Mouse (Mus musculus): Measurements from ENCODE around the gene Rcc2. TPM values are rescaled to one million over a fixed set of nuclear protein-coding genes. Genes with fewer than 3 reads are reported as not detected.

Rcc2 gene
- polyA plus RNA-seq, 1 experiment from 2014 or later, result 10.7 TPM

DNA sequence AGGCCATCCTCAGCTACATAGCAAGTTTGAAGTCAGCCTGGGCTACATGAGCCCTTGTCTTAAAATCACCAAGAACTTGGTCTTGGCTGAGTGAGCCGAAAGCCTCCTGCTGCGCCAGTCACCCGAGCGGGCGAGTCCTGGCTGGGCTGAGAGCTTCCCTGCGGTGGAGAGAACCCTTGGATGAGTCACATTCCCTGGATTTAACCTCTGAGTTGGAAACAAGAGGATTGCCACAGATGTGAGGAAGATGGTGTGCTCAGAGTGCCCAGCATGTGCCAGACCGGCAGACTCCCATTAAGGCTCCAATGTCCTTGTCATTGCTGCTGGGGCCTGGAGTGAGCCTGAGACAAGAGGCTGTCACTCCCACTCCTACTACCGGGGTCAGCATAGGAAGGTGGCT, 32.5 kb upstream of the Rcc2 start:
- WGBS, result 75% methylated on average over 8 of the region's 8 CpGs
- Histone ChIP-seq H3K4me3 (no peak overlapping the region), H3K9me3 (no peaks in the 10 kb centered on the region), H3K4me2 (no peak overlapping the region), H3K27ac (replicated peaks) (no peak overlapping the region), H3K36me3 (no peaks in the 10 kb centered on the region), H3K4me1 (peaks cover 9% of the 10 kb centered on the region), H3K9ac (no peak overlapping the region), H3K27me3 (replicated peaks) (no peaks in the 10 kb centered on the region)
- ATAC-seq (ENCODE audit: extremely low read depth, insufficient number of reproducible peaks, low FRiP score, low TSS enrichment), result no peak

- WGBS, result 53% methylated on average over 12 of the region's 12 CpGs
- ATAC-seq (ENCODE audit: extremely low read depth, insufficient number of reproducible peaks, low FRiP score, low TSS enrichment), result no peak
- H3K4me1 ChIP-seq, result peaks cover 6% of the 10 kb centered on the region; the same call in 1 of the 2 replicates
- H3K9ac ChIP-seq, result no peak overlapping the region
- no peaks in the 10 kb centered on the region for H3K27me3 ChIP-seq (replicated peaks)
- no peak overlapping the region for H3K4me2 ChIP-seq
- H3K4me3 ChIP-seq, result no peak overlapping the region
- no peaks in the 10 kb centered on the region for H3K9me3 ChIP-seq
- H3K27ac ChIP-seq (replicated peaks), result no peak overlapping the region
- H3K36me3 ChIP-seq, result no peaks in the 10 kb centered on the region
Observed at GRCm38 (mm10) chr4:140673527-140674264, 26.6 kb upstream of the Rcc2 start.

GRCm38 (mm10) chr4:140674345-140674926, 25.9 kb upstream of the Rcc2 start:
- Histone ChIP-seq H3K27ac (replicated peaks) (no peak overlapping the region), H3K4me2 (no peak overlapping the region), H3K36me3 (no peaks in the 10 kb centered on the region), H3K4me1 (peaks cover 7% of the 10 kb centered on the region; the same call in 1 of the 2 replicates), H3K4me3 (no peak overlapping the region), H3K9ac (no peak overlapping the region), H3K27me3 (replicated peaks) (no peaks in the 10 kb centered on the region), H3K9me3 (no peaks in the 10 kb centered on the region)
- WGBS, result 28% methylated on average over 13 of the region's 13 CpGs
- ATAC-seq (ENCODE audit: extremely low read depth, insufficient number of reproducible peaks, low FRiP score, low TSS enrichment), result peak; percentile 37; the same call in 1 of the 2 replicates

DNA sequence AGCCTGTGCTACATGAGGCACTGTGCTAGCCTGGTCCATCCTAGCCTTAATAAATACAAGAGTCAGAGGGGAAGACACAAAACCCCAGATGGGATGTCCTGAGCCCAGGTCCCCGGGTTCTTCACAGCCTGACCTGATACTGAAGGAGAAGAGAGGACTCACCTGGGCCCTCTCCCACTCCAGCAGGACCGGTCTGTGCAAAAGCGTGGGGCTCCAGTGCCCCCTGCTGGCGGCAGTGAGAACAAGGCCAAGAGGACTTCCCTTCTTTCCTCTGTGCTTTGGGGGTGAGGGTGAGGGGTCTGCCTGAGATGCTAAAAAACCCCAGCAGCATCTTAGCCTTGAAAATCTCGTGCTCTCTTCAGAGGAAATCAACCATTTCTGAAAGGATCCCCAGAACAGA, 21.3 kb upstream of the Rcc2 start:
- Histone ChIP-seq H3K36me3 (no peaks in the 10 kb centered on the region), H3K9ac (no peak overlapping the region), H3K27ac (replicated peaks) (no peak overlapping the region), H3K4me1 (peaks cover 15% of the 10 kb centered on the region), H3K27me3 (replicated peaks) (no peaks in the 10 kb centered on the region), H3K4me2 (no peak overlapping the region), H3K4me3 (no peak overlapping the region), H3K9me3 (no peaks in the 10 kb centered on the region)
- ATAC-seq (ENCODE audit: extremely low read depth, insufficient number of reproducible peaks, low FRiP score, low TSS enrichment), result no peak
- WGBS, result 12% methylated on average over 5 of the region's 5 CpGs

- Histone ChIP-seq H3K9me3 (no peaks in the 10 kb centered on the region), H3K4me1 (peaks cover 23% of the 10 kb centered on the region), H3K4me2 (peak overlapping the region; percentile 37), H3K27me3 (replicated peaks) (no peaks in the 10 kb centered on the region), H3K27ac (replicated peaks) (no peak overlapping the region), H3K4me3 (0 out of 2 replicates have a peak overlapping the region, but pooled peaks have one; percentile 2), H3K9ac (peak overlapping the region; percentile 38; the same call in 1 of the 2 replicates), H3K36me3 (no peaks in the 10 kb centered on the region)
- no peak for ATAC-seq (ENCODE audit: extremely low read depth, insufficient number of reproducible peaks, low FRiP score, low TSS enrichment)
- WGBS, result 26% methylated on average over 18 of the region's 18 CpGs
Observed at GRCm38 (mm10) chr4:140679723-140680380, 20.5 kb upstream of the Rcc2 start.

- H3K4me3 ChIP-seq, result no peak overlapping the region
- no peak for ATAC-seq (ENCODE audit: extremely low read depth, insufficient number of reproducible peaks, low FRiP score, low TSS enrichment)
- H3K9me3 ChIP-seq, result no peaks in the 10 kb centered on the region
- 0 out of 2 replicates have a peak overlapping the region, but pooled peaks have one; percentile 4 for H3K27ac ChIP-seq (replicated peaks)
- H3K27me3 ChIP-seq (replicated peaks), result peaks cover 8% of the 10 kb centered on the region; the same call in 1 of the 2 replicates
- no peak overlapping the region for H3K9ac ChIP-seq
- no peaks in the 10 kb centered on the region for H3K36me3 ChIP-seq
- H3K4me2 ChIP-seq, result no peak overlapping the region
- peaks cover 27% of the 10 kb centered on the region for H3K4me1 ChIP-seq
- 40% methylated on average over 8 of the region's 8 CpGs for WGBS
Observed at GRCm38 (mm10) chr4:140680731-140681397, 19.5 kb upstream of the Rcc2 start.

- peaks cover 8% of the 10 kb centered on the region; the same call in 1 of the 2 replicates for H3K27me3 ChIP-seq (replicated peaks)
- peak overlapping the region; percentile 70; the same call in 1 of the 2 replicates for H3K9ac ChIP-seq
- no peaks in the 10 kb centered on the region for H3K9me3 ChIP-seq
- H3K4me1 ChIP-seq, result peaks cover 27% of the 10 kb centered on the region
- H3K4me2 ChIP-seq, result peak overlapping the region; percentile 65
- no peaks in the 10 kb centered on the region for H3K36me3 ChIP-seq
- no peak overlapping the region; the same call in 1 of the 2 replicates for H3K27ac ChIP-seq (replicated peaks)
- WGBS, result 34% methylated on average over 8 of the region's 8 CpGs
- no peak for ATAC-seq (ENCODE audit: extremely low read depth, insufficient number of reproducible peaks, low FRiP score, low TSS enrichment)
- peak overlapping the region; percentile 18; the same call in 1 of the 2 replicates for H3K4me3 ChIP-seq
Observed at GRCm38 (mm10) chr4:140683608-140684007, 16.7 kb upstream of the Rcc2 start.

- Histone ChIP-seq H3K36me3 (no peaks in the 10 kb centered on the region), H3K27ac (replicated peaks) (0 out of 2 replicates have a peak overlapping the region, but pooled peaks have one; percentile 25), H3K4me1 (peaks cover 27% of the 10 kb centered on the region), H3K9me3 (no peaks in the 10 kb centered on the region), H3K4me3 (peak overlapping the region; percentile 18), H3K27me3 (replicated peaks) (peaks cover 8% of the 10 kb centered on the region; the same call in 1 of the 2 replicates), H3K4me2 (peak overlapping the region; percentile 65), H3K9ac (peak overlapping the region; percentile 70)
- peak; percentile 34; the same call in 1 of the 2 replicates for ATAC-seq (ENCODE audit: extremely low read depth, insufficient number of reproducible peaks, low FRiP score, low TSS enrichment)
- WGBS, result 5% methylated on average over 16 of the region's 16 CpGs
Observed at GRCm38 (mm10) chr4:140684141-140684871, 16.0 kb upstream of the Rcc2 start.

DNA sequence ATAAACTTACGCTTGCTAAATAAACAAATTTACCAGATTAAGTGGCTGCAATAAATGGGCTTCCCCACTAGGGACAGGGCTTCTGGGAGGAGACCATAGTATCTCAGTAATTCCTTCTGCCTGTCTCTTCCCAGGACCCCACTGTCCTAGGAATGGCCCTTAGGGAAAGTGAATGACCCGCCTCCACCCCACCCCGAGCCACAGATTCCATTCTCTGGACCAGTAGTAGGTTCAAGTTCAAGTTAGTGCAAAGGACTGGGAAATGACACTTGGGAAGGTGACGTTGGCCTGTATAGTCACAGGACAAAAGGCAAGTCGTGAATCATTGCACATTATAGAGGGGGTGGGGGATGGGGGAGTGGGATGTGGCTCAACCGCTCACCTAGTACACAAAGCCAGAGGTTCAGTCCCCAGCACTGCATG, 15.4 kb upstream of the Rcc2 start:
- H3K9ac ChIP-seq, result peak overlapping the region; percentile 70

GRCm38 (mm10) chr4:140688044-140688825, 12.1 kb upstream of the Rcc2 start:
- 61% methylated on average over 12 of the region's 12 CpGs for WGBS

More for the DNA sequence above, 15.4 kb upstream of the Rcc2 start:
- no peaks in the 10 kb centered on the region for H3K36me3 ChIP-seq
- peaks cover 25% of the 10 kb centered on the region for H3K4me1 ChIP-seq
- H3K27ac ChIP-seq (replicated peaks), result 0 out of 2 replicates have a peak overlapping the region, but pooled peaks have one; percentile 25
- no peaks in the 10 kb centered on the region for H3K9me3 ChIP-seq
- peaks cover 8% of the 10 kb centered on the region; the same call in 1 of the 2 replicates for H3K27me3 ChIP-seq (replicated peaks)
- ATAC-seq (ENCODE audit: extremely low read depth, insufficient number of reproducible peaks, low FRiP score, low TSS enrichment), result no peak
- 42% methylated on average over 6 of the region's 6 CpGs for WGBS
- H3K4me2 ChIP-seq, result peak overlapping the region; percentile 65
- H3K4me3 ChIP-seq, result peak overlapping the region; percentile 18; the same call in 1 of the 2 replicates

More at GRCm38 (mm10) chr4:140688044-140688825, 12.1 kb upstream of the Rcc2 start:
- peaks cover 26% of the 10 kb centered on the region for H3K4me1 ChIP-seq
- no peak for ATAC-seq (ENCODE audit: extremely low read depth, insufficient number of reproducible peaks, low FRiP score, low TSS enrichment)
- no peaks in the 10 kb centered on the region for H3K9me3 ChIP-seq
- H3K27me3 ChIP-seq (replicated peaks), result peaks cover 8% of the 10 kb centered on the region; the same call in 1 of the 2 replicates
- H3K36me3 ChIP-seq, result no peaks in the 10 kb centered on the region
- no peak overlapping the region for H3K4me3 ChIP-seq
- H3K27ac ChIP-seq (replicated peaks), result no peak overlapping the region
- H3K4me2 ChIP-seq, result no peak overlapping the region
- no peak overlapping the region for H3K9ac ChIP-seq

Data from heart, embryonic 13.5 days (tissue).